Mouse (Mus musculus): Measurements from ENCODE around the gene Kcnip4.

Gene Kcnip4

DNA sequence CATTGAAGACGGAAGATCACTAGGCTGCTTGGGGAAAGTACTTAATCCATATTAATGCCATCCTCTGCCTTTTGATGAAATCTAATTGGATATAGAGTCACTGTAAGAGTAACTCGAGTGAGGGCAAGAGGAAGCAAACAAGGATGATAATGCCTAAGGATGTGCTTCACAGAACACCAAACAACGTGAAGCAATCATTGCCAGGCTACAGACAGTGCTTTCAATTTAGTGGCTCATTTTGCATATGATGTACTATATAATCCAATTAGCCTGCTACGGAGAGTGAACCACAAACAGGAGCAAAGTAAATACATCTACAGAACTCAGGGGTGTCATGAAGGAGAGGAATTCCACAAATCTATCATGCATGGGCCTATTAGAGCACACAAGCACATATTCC is 280.3 kb downstream of the Kcnip4 start:
- DNase-seq, result no peak

DNA sequence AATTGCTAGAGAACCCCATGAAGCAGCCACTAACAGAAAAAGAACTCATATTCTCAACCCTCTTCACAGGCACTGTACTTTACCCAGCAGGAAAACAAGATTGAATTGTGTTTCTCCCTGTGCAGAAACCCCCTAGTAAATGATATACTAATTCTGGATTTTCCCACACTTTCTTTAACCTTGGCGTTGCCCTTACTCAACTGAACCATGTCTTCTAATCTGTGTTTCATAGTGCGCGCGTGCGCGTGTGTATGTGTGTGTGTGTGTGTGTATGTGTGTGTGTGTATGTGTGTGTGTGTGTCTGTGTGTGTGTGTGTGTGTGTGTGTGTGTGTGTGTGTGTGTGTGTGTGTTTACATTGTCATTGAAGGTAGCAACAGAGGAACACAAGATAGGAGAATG is 283.0 kb downstream of the Kcnip4 start:
- DNase-seq, result no peak

DNA sequence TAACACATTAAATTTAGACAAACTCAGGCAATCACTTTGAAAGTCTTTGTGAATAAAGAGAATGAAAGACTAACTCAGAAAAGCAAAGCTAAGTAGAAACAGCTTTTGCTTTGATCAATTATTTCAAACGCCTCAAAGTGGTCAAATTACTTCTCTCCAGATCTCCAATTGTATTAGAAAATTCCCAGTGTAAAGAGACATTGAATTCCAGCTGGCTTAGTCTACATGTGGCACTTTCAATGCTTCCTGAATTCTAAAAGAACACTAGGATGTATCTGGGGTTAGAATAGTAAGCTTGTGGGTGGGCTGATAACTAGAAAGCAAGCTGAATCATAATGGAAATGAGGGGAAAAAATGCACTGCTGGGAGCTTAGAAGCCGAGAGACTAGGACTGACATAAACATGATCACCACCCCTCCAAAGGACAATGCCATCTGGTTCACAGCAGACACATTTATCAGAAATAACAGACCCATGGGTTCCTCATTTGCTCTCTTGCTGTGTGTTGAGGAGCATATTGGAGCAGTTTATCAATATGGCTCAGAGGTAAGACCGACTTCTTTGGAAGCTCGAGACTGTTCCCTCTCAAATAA is 323.4 kb downstream of the Kcnip4 start:
- no peak for DNase-seq

DNA sequence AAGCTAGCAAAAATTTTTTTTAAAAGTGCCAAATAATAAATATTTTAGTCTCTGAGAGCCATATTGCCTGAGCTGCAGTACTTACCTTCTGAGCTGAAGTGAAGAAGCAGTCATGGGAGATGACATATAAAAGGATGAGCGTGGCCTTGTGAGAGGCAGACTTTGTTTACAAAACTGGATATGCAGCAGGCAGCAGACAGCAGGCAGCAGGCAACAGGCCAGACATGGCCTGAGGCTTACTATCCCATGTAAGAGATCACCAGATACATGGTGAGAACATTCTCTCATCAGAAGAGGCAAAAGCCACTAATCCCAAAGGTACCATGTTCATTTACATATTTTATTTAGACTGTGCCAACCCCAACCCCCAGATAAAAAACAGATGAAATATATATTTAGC is 336.5 kb downstream of the Kcnip4 start:
- peak; percentile 65 to 81 for DNase-seq

DNA sequence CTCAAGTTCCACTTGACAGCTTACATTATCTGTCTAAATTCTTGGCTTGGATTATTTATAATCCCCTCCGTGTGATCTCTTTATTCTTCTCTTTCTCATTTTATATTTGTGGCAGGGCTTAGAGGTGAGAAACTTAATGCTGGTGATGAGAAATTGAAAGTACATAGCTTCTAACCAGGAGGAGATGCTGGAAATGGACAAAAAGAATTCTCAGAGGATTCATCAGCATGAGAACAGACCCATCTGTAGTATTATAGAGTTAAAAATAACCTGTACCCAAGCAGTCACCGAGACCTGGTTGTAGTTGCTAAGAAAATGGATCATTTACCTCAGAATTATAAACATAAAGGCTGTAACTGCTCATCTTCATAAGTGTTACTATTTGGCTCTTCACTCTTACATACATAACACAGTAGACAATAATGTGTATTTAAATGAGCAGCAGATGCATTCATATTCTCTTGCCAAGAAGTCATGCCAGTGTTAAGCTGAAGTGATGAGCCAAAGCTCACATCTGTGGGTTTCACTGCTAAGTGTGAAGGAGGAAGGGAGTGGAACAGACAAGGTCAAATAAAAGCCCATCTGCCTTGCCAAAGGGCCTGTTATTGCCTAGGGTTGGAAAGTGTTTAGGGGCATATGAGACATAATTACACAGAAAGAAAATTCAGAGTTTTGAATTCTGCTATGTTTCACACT is 374.4 kb downstream of the Kcnip4 start:
- no peak for DNase-seq

DNA sequence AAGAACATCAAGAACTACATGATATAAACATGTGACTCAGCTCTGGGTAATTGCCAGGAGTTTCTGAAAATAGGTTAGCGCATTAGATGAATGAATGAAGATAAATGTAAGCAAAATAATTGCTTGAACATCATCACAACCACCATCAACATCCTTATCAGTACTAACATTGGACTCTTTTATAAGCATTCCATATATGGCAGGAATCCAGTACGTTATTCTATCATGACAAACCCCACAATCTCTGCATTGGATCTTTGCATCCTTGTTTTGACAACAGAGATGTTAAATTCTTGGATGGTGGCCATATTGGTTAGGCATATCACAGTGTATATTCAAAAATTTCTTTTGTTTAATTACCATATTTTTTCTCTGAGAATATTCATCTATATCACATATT is 375.0 kb downstream of the Kcnip4 start:
- no peak for DNase-seq

DNA sequence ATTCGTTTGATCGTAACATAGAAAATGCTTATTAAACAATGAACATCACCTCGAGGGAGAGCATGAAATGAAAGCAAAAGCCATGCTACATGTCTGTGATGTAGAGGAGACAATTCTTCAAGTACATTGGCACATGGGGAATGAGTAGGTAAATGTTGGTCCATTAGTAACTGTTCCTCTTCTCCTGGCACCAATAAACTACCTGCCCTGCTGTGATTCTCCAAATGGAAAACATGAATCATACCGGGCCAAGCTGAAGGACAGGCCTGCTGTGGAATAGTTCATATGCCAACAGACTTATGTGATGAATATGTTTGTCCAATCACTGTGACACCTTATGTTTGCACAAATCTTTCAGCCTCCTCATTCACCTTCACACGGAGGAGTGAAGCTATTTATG is 429.3 kb downstream of the Kcnip4 start:
- peak; percentile 51 to 62 for DNase-seq

DNA sequence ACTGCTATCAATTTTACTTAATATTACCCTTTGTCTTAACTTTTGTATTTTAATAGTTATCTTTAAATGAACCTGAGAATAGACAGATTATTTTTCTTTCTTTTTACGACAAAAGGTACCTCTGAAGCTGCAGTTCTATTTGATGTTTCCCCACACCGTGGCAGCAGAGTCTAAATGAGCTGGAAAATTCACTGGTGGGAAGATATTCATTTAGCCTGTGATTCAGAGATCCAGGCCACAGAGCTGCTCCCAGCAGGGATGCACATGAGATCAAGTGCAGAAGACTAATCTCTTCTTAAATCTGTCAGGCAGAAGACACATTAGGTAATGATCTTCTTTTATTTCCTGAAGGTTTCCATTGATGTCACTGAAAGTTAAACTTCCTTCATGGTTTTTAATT is 429.8 kb downstream of the Kcnip4 start:
- peak; percentile 32 to 73 for DNase-seq

DNA sequence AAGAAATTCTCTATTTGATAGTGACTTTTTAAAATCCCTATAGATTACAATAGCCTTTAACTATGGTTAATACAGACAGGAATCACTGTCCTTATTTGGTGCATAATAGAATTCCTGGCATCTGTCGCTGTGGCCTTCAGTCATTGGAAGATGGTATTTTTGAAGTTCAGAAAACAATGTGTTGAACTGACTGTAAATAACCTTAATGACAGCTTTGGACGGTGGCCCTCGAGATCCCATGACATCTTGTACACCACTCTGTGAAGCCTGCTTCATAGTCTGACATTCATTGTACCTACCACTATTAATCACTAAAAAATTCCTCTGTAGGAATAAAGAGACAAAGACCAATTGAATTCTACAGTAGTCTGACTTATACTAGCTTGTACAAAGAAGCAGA is 430.4 kb downstream of the Kcnip4 start:
- no peak for DNase-seq

DNA sequence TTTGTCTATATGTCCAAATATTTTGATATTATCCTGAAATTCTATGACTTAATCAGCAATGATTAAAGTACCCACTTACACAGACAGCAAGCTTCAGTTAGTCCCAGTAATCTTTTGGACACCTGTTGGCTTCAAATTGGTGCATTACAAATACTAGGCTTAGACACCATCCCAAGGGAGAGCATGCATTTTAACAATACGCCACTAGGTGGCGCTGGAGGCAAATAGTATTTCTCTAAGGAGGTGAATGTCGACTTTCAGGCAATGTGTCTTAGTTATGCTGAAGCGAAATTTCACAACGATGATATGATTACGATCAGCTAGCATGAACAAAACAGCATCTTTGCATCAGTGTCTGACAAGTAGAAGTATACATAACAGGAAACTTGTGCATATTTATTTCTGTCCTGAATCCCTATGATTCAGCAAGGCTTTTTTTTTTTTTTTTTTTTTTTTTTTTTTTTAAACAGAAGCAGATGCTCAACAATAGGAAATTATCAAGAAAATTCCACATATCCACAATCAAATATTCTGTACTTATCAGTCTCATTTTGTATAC is 434.5 kb downstream of the Kcnip4 start:
- peak; percentile 90 to 94 for DNase-seq

DNA sequence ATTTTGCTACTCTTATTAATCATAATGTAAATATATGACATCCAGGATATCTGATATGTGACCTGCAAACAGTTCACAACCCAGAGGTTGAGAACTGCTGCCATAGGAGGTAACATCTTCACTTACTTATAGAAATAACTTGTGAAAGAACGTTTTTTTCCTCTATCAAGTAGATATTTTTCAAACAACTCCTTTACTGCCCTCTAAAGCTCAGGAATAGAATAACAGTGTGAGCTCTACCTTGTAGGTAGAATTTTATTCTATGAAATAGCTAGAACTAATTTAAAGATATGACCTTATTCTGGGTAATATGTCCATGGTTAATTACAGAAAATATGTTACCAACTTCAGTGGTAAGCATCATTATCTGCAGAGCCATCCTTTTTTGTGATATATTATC is 459.1 kb downstream of the Kcnip4 start:
- no peak for DNase-seq

DNA sequence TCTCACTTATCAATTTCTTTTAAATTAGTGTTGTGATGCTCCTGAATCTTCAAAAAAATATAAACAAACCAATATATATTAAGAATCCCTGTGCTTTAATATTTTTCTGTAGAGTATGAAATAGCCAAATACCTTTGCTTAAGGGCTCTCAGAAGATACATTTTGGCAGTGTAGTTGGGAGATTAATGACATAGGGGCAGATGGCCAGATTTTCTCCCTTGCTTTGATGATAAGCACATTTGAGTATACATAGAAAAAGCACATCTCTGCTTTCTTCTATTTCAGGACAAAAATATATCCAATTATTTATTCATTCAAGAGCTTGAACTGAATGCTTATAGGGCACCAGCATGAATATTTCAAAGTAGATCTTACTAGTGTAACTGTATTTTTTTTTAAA is 465.8 kb downstream of the Kcnip4 start:
- DNase-seq, result peak in 1 of 2 experiments; percentile 28

DNA sequence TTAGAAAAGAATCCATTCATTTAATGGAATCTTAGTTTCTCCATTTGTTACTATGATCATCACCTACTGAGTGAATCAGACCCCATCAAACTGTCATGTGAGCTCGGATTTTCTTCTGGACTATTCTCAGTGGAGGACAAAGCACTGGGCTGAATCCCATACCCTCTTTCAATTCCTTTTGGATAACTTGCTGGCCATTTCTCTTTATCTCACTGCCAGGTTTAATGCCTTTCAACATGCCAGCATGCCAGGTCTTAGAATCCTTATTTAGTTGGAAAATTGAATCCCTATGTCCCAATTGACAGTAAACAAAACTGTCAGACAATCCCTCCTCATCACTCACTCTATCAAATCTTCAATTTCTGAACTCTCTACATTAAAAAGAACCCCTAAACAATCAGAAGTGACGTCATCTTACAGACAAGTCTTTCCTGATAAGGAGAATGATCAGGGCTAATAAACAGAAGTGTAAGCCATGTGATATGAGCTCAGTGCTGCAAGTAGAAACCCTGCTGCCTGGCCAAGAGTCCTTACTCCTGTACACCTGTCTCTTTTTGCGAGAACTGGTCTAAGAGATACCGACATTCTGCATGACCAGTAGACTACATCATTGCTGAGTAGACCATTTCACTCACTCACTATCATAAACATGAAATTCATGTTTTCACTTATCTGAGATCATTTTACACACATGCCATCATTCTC is 466.9 kb downstream of the Kcnip4 start:
- DNase-seq, result peak; percentile 31 to 65

DNA sequence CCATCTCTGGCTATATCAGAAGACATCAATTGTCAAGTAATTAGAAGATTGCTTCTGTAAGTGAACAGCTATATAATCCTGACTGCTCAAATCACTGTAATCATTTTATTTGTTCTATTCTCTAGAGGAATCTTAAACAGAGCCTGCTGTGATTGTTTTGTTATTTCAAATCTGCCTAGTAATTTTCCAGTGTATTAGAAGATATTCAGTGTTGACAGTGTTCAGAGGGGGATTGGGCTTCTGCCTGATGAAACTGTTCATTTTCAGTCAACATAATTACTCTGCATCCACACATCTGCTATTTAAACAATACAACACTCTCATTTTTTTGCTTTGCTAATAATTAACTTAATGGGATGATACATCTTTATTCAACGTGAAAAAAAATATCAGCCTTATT is 476.7 kb downstream of the Kcnip4 start:
- DNase-seq, result no peak

DNA sequence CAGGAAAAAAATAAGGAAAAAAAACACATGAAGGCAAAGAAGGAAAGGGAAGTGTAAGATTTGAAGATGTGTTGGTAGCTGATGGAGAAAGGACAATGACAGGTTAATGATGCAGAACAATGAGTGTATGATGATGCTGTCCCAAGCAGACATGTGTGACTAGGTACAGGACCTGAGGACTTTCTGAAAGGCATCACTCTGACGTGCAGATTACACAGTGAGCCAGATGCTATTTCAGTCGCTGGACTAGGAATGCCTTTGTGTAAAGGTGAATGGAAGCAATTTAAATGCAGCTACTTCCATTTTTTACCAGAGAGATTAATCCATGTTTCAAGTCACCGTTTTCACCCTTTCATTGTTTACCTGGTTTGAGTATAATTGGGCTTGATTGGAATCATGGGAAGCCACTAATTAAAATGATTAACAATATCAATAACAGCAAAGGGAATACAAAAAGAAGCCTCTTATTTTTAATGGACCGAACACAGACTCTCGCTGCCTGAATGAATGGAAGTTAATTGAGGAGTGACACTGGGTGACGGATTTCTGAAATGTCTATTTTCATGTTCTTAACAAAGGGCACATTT is 483.4 kb downstream of the Kcnip4 start:
- no peak for DNase-seq

DNA sequence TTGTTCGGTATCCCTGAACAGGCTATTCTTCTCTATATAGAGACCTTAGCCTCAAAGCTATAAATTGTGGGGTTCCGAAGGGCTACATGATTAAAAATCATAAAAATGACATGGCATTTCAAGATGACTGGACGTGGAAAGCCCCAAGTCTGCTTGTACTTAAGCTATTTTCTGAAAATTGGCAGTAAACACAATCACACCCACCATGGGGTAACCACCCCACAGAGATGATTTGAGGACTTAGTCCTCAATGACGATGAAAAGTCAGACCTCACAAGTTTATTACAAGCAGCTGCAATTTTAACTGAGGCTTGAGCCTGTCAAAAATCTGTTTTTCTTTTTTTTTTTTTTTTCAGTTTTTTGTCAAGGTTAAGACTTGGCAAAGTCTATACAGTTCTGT is 527.3 kb downstream of the Kcnip4 start:
- peak; percentile 20 to 40 for DNase-seq

DNA sequence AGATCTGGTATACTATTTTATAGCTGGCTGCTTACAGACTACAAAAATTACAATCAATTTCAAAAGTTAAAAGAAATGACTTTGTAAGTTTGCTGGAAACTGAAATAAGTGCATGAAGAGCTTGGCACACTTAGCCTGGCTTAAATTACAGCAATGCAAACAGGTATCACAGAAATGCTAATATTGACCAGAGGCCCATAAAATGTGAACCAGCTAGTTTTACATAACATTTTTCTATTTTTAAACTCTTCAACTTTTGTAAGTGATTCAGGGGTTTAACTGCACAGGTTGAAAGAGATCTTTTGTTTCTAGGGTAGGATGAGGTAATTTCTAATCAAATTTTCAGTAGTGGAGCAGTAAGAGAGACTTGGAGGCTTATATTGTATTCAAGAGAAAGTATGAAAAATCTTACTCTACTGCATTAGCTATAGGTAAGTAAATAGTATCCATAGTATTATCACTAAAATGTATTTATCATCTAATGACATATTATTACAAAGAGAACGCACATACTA is 535.5 kb downstream of the Kcnip4 start:
- DNase-seq, result no peak

DNA sequence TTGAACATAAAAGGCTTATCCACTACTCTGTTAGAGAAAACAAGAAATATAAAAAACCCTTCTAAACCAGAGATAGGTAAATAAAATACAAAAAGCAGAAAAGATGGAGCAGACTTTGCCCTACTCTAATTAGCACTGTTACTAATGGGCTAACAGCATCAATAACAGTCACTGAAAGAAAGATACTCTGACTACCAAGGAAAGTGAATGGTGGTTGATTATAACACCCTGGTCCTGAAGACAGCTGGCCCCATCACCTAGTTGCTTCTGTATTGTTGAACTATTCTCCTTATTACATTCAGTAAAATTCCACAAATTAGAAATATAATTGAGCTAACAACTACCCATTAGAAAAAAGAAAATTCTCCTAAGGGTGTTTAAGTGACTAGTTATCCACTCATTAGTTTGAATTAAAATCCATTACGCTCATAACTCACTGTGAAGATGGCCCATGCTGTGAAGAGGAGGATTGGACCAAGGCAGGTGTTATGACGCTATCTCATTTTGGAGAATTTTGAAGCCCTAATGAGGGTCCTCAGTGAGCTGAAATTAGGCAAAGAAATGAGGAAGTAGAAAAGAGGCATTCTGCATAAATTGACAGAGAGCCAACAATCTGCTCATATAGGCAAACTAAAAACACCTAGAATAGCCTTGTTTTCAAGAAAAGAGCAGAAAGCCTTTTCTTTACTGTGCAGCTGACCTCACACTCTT is 582.2 kb downstream of the Kcnip4 start:
- DNase-seq, result no peak

DNA sequence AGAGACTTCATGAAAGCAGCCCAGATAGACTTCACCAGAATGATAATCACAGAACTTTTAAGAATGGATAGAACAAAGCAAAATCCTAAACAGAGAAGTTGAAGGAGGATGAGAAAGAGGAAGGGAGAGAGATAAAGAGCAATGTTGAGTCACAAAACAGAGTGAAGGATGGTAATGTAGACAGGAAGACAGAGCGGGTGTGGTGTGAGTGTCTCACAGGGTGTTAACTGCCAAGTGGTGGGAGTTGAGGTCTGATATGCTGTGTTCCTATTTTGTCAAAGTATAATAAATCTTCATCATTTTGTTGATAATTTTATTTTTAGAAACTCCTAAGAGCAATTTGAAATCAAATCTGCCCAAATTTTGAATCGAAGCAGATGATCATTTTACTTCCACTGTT is 592.8 kb downstream of the Kcnip4 start:
- no peak for DNase-seq

DNA sequence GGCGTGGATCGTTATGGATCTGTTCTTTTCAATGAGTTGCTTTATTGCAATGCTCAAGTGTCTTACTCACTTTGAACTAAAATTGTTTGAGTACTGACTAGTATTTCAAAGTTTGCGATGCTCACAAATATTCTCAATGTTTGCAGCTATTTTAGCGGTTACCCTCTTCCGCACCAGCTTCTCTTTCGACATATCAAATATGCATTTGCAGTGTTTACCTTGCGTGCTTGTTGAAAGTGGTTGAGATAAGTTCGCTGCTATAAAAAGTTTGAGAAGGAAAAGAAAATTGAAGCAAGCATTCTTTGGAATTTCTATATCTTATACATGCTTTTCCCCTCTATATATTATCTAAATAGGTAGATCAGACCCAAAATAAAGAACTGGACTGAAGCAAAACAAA is 634.5 kb downstream of the Kcnip4 start:
- no peak for DNase-seq

DNA sequence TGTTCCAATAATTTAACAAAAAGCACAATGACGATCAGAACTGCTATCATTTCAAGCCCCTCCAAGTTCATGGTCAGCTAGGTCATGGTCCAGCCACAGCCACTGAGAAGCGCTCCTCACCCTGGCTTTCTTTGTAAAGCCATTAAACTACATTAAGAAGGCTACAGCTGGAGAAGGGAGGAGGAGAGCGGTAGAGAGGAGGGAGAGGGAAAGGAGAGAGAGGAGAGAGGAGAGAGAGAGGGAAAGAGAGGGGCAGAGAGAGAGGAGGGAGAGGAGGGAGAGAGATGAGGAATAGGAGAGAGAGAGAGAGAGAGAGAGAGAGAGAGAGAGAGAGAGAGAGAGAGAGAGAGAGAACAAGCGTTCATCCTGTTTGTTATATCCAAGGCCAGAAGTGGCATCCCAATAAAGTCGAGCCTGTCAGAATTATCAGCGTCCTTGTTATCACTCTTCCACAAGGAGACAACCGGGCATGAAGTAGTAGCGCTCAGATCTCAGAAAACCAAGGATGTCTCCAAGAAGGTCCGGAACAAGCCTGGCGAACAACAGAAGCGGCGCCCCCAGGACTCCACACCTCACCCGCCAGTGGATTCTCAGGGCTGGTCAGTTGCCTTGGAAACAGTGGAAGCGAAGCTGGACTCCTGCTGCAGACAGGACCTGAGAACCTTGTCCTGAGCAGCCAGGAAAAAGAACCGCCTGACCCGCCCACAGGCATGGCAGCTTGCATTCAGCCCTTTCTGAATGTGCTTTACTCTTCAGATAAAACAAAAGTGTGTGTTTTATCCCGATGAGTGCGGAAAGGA is 635.1 kb downstream of the Kcnip4 start:
- peak; percentile 53 to 65 for DNase-seq

DNA sequence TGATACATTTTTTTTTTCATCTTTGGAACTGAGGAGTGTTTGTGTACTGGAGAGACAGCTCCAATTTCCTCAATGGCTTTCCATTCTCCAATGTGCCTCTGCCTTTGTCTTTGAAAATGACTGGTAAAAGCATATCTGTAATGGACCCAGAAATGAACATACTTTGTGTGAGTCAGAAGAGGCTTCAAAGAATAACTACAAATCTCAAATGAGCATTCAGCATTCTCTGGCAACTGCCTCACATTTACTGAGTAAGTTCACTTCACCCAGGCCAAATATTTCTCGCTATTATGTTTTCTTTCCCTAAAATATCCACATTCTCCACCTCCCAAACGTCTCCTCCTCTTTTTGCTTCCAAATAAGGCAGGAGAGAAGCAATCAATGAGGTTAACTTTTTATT is 646.6 kb downstream of the Kcnip4 start:
- DNase-seq, result no peak

Measured in cerebellum, postnatal 25 days (tissue).